Mouse (Mus musculus): ENCODE measurements at regions not wholly inside any gene's neighbourhood (a gene's known extent, or its start where the extent isn't known, plus 50 kb on each side); places are given as distances from the start of the nearest gene placed in this dataset.

GRCm38 (mm10) chr11:89147990-89148389 lies 74.3 kb downstream of the Gm525 start:
- no peak for DNase-seq (ENCODE audit: low read depth, low spot score)

GRCm38 (mm10) chr11:89145281-89145945 lies 71.8 kb downstream of the Gm525 start:
- no peak for DNase-seq (ENCODE audit: low read depth, low spot score)

- no peak for DNase-seq (ENCODE audit: low read depth, low spot score)
Measured at GRCm38 (mm10) chr11:89142527-89143154, 69.0 kb downstream of the Gm525 start.

Measured in c-Kit-negative CD71-positive TER-119-positive erythroid progenitor cells, embryonic 14.5 days (primary cell).